Mouse (Mus musculus): ENCODE results near the gene Masp1.

Gene Masp1

GRCm38 (mm10) chr16:23412930-23413329 lies 107.7 kb downstream of the Masp1 start:
- in situ Hi-C loops (cut with MboI; ENCODE audit: low sequenced_read_pairs), result loop anchor here (25.0 kb wide), 1 partner anchor 276 kb away; the partner anchor contains the start of genes Adipoq and Rfc4

GRCm38 (mm10) chr16:23403008-23403755 lies 117.4 kb downstream of the Masp1 start:
- in situ Hi-C loops (cut with MboI; ENCODE audit: low sequenced_read_pairs), result loop anchor here (25.0 kb wide), 1 partner anchor 266 kb away; the partner anchor contains the start of genes Adipoq and Rfc4

- in situ Hi-C loops (cut with MboI; ENCODE audit: low sequenced_read_pairs), result loop anchor here (25.0 kb wide), 1 partner anchor 265 kb away; the partner anchor contains the start of genes Adipoq and Rfc4
These were observed 118.7 kb downstream of the Masp1 start for GRCm38 (mm10) chr16:23401959-23402358.

GRCm38 (mm10) chr16:23401463-23401862 lies 119.2 kb downstream of the Masp1 start:
- in situ Hi-C loops (cut with MboI; ENCODE audit: low sequenced_read_pairs), result loop anchor here (25.0 kb wide), 1 partner anchor 264 kb away; the partner anchor contains the start of genes Adipoq and Rfc4

All from CH12F3 (cell line).